Mouse (Mus musculus): Measurements from ENCODE around the gene Olfr1490.
"Not testable (repeated sequence)": the region's sequence is repeated elsewhere in the genome, so short reads cannot be mapped to it uniquely, and the experiment has no call there.

Olfr1490 gene

GRCm38 (mm10) chr19:13650791-13651190 lies at the start of gene Olfr1490:
Gene Olfr1490, plus strand, starts transcription at chr19:13651091.
- DNase-seq (ENCODE audit: low read depth) = no peak

- DNase-seq (ENCODE audit: low read depth) = not testable (repeated sequence)
Measured at GRCm38 (mm10) chr19:13617075-13617474, 33.8 kb upstream of the Olfr1490 start, which contains the start of gene Olfr1487. Gene Olfr1487, plus strand, starts transcription at chr19:13617375.

GRCm38 (mm10) chr19:13631321-13631720 lies 19.6 kb upstream of the Olfr1490 start, which contains the start of gene Olfr1489:
Gene Olfr1489, plus strand, starts transcription at chr19:13631621.
- no peak for DNase-seq (ENCODE audit: low read depth)

- no peak for DNase-seq (ENCODE audit: low read depth)
Measured at GRCm38 (mm10) chr19:13696968-13697367, 46.1 kb downstream of the Olfr1490 start, which contains the start of gene Olfr1491. Gene Olfr1491, plus strand, starts transcription at chr19:13697268.

Measured in NIH3T3 (cell line).